Mouse (Mus musculus) liver, postnatal 0 days (tissue): Measurements from ENCODE around the gene Paqr3. TPM values are rescaled to one million over a fixed set of nuclear protein-coding genes. Genes with fewer than 3 reads are reported as not detected.
A peak's percentile ranks its signal among the peaks of the same experiment; 100 is the strongest.

Experiments used
- ATAC-seq: fragments of 200-750 bp; cut with Nextera tagmentation; 2 replicates; pipeline ENCODE4 v1.8.0; 2017; ENCODE audit warnings: mild to moderate bottlenecking, moderate library complexity
- DNase-seq: peaks from one replicate; pipeline ENCODE4 v3.0.0-alpha.2; 2016
- H3K27ac ChIP-seq: fragments of 300-500 bp; sonication (generic); 2 replicates; pipeline ENCODE4 v1.5.1; 2014; ENCODE audit warnings: antibody characterized with exemption, moderate library complexity, mild to moderate bottlenecking, low read depth
- H3K27me3 ChIP-seq: fragments of 300-500 bp; sonication (generic); 2 replicates; pipeline ENCODE4 v1.6.1; 2014; ENCODE audit warnings: low read length, control low read depth, mixed read lengths; ENCODE audit not compliant: insufficient read depth
- H3K36me3 ChIP-seq: fragments of 300-500 bp; sonication (generic); replicated peaks from 2 replicates; pipeline ENCODE4 v1.6.1; 2014; ENCODE audit warnings: mild to moderate bottlenecking, control low read depth, low read length, moderate library complexity, mixed read lengths; ENCODE audit not compliant: insufficient read depth
- H3K4me1 ChIP-seq: fragments of 300-500 bp; sonication (generic); 2 replicates; pipeline ENCODE4 v1.6.1; 2014; ENCODE audit warnings: antibody characterized with exemption, mild to moderate bottlenecking, control low read depth; ENCODE audit not compliant: insufficient read depth
- H3K4me2 ChIP-seq: fragments of 300-500 bp; sonication (generic); 2 replicates; pipeline ENCODE4 v1.6.1; 2014; ENCODE audit warnings: low read depth, mild to moderate bottlenecking, low read length, moderate library complexity, mixed read lengths
- H3K4me3 ChIP-seq: fragments of 300-500 bp; sonication (generic); 2 replicates; pipeline ENCODE4 v1.5.1; 2014; ENCODE audit warnings: low read depth, low read length
- H3K9ac ChIP-seq: fragments of 300-500 bp; sonication (generic); replicated peaks from 2 replicates; pipeline ENCODE4 v1.6.1; 2014; ENCODE audit warnings: mild to moderate bottlenecking, moderate library complexity
- H3K9me3 ChIP-seq: fragments of 300-500 bp; sonication (generic); 2 replicates; pipeline ENCODE4 v1.6.1; 2016; ENCODE audit warnings: mild to moderate bottlenecking, control low read depth, low read length, mixed read lengths
- CTCF ChIP-seq: sonication (generic); IDR thresholded peaks from 2 replicates; pipeline ENCODE4 v1.5.1; 2016; ENCODE audit warnings: antibody characterized with exemption, low read depth
- EP300 ChIP-seq: IDR thresholded peaks from 2 replicates; pipeline ENCODE4 v1.6.1; 2016; ENCODE audit warnings: antibody characterized with exemption, low read depth, mild to moderate bottlenecking
- WGBS: fragments of 180-500 bp; shearing (Covaris S2); extraction: QIAGEN DNeasy Blood & Tissue Kit; methylation state at CpG from one replicate; pipeline ENCODE4 v1.1.7; 2014; ENCODE audit not compliant: insufficient replicate concordance; 5-methylcytosine and 5-hydroxymethylcytosine counted together
- polyA plus RNA-seq: library from polyadenylated mRNA; unstranded; fragments of >200 nt; fragmentation: Nextera tagmentation; extraction: Ambion mirVana; gene quantifications from 2 replicates; pipeline ENCODE4 v1.2.1, GENCODE M21; 2015

Paqr3 gene
- polyA plus RNA-seq, 1 experiment from 2014 or later, result 1.9 TPM

- H3K27ac ChIP-seq, result no peak overlapping the region
- ATAC-seq (peak; percentile 49; the same call in 1 of the 2 replicates), DNase-seq (no peak)
- TF ChIP-seq CTCF (no peak), EP300 (no peak)
- H3K4me1 ChIP-seq, result no peaks in the 10 kb centered on the region
- H3K4me3 ChIP-seq, result no peak overlapping the region
- no peak overlapping the region for H3K9ac ChIP-seq
- H3K36me3 ChIP-seq, result peaks cover 85% of the 10 kb centered on the region
- H3K4me2 ChIP-seq, result no peak overlapping the region
- 72% methylated on average over 1 of the region's 1 CpGs for WGBS
- H3K9me3 ChIP-seq, result no peaks in the 10 kb centered on the region
- H3K27me3 ChIP-seq, result no peaks in the 10 kb centered on the region
These were observed 49.4 kb downstream of the Paqr3 start for GRCm38 (mm10) chr5:97062041-97062440.

- DNase-seq (no peak), ATAC-seq (no peak)
- Histone ChIP-seq H3K4me3 (no peak overlapping the region), H3K9me3 (no peaks in the 10 kb centered on the region), H3K27ac (no peak overlapping the region), H3K4me2 (no peak overlapping the region), H3K4me1 (no peaks in the 10 kb centered on the region), H3K9ac (no peak overlapping the region), H3K36me3 (peaks cover 86% of the 10 kb centered on the region), H3K27me3 (no peaks in the 10 kb centered on the region)
- 83% methylated on average over 3 of the region's 3 CpGs for WGBS
- no peak for TF ChIP-seq CTCF
- TF ChIP-seq EP300, result no peak
These were observed 50.5 kb downstream of the Paqr3 start for GRCm38 (mm10) chr5:97060864-97061263.

GRCm38 (mm10) chr5:97056791-97057450, 54.5 kb downstream of the Paqr3 start:
- DNase-seq (no peak), ATAC-seq (no peak)
- H3K4me3 ChIP-seq, result no peak overlapping the region
- 87% methylated on average over 12 of the region's 12 CpGs for WGBS
- no peak overlapping the region for H3K9ac ChIP-seq
- H3K27me3 ChIP-seq, result no peaks in the 10 kb centered on the region
- no peaks in the 10 kb centered on the region for H3K9me3 ChIP-seq
- TF ChIP-seq CTCF, result no peak
- TF ChIP-seq EP300, result no peak
- peaks cover 80% of the 10 kb centered on the region for H3K36me3 ChIP-seq
- no peak overlapping the region for H3K27ac ChIP-seq
- no peaks in the 10 kb centered on the region for H3K4me1 ChIP-seq
- no peak overlapping the region for H3K4me2 ChIP-seq

GRCm38 (mm10) chr5:97056359-97056758, 55.0 kb downstream of the Paqr3 start:
- Histone ChIP-seq H3K27ac (no peak overlapping the region), H3K4me3 (no peak overlapping the region), H3K9me3 (no peaks in the 10 kb centered on the region), H3K27me3 (no peaks in the 10 kb centered on the region), H3K4me2 (no peak overlapping the region), H3K4me1 (no peaks in the 10 kb centered on the region), H3K36me3 (peaks cover 82% of the 10 kb centered on the region), H3K9ac (no peak overlapping the region)
- TF ChIP-seq CTCF (no peak), EP300 (no peak)
- DNase-seq (no peak), ATAC-seq (no peak)
- 88% methylated on average over 3 of the region's 3 CpGs for WGBS

- Histone ChIP-seq H3K27ac (no peak overlapping the region), H3K4me2 (no peak overlapping the region), H3K4me1 (no peaks in the 10 kb centered on the region), H3K9me3 (no peaks in the 10 kb centered on the region), H3K9ac (no peak overlapping the region), H3K4me3 (no peak overlapping the region), H3K27me3 (no peaks in the 10 kb centered on the region), H3K36me3 (peaks cover 76% of the 10 kb centered on the region)
- TF ChIP-seq EP300, result 0 out of 2 replicates have a peak, but pooled peaks have one; percentile 31
- TF ChIP-seq CTCF, result peak; percentile 83
- DNase-seq, result no peak
- 2% methylated on average over 1 of the region's 1 CpGs for WGBS
- ATAC-seq, result no peak
These were observed 55.8 kb downstream of the Paqr3 start for GRCm38 (mm10) chr5:97055511-97056068.

GRCm38 (mm10) chr5:97054801-97055200, 56.6 kb downstream of the Paqr3 start:
- DNase-seq (no peak), ATAC-seq (no peak)
- no peak overlapping the region for H3K9ac ChIP-seq
- no peaks in the 10 kb centered on the region for H3K4me1 ChIP-seq
- H3K27me3 ChIP-seq, result no peaks in the 10 kb centered on the region
- TF ChIP-seq EP300 (no peak), CTCF (no peak)
- H3K4me3 ChIP-seq, result no peak overlapping the region
- WGBS, result 87% methylated on average over 10 of the region's 10 CpGs
- H3K27ac ChIP-seq, result no peak overlapping the region
- H3K9me3 ChIP-seq, result no peaks in the 10 kb centered on the region
- no peak overlapping the region for H3K4me2 ChIP-seq
- H3K36me3 ChIP-seq, result peaks cover 75% of the 10 kb centered on the region
